Mouse (Mus musculus) midbrain, embryonic 11.5 days (tissue): ENCODE data around the gene Myct1. TPM values are rescaled to one million over a fixed set of nuclear protein-coding genes. Genes with fewer than 3 reads are reported as not detected.

ENCODE experiments used
- ATAC-seq: fragments of 200-750 bp; cut with Nextera tagmentation; 2 replicates; pipeline ENCODE4 v1.8.0; 2017; ENCODE audit warnings: moderate TSS enrichment, moderate library complexity; ENCODE audit not compliant: low FRiP score
- DNase-seq: peaks from one replicate; pipeline ENCODE4 v3.0.0; 2015; ENCODE audit warnings: low spot score; ENCODE audit errors: missing footprints
- H3K27ac ChIP-seq: fragments of 300-500 bp; sonication (generic); 2 replicates; pipeline ENCODE4 v1.5.1; 2014; ENCODE audit warnings: low read depth, low read length
- H3K27me3 ChIP-seq: fragments of 300-500 bp; sonication (generic); 2 replicates; pipeline ENCODE4 v1.6.1; 2014; ENCODE audit warnings: mild to moderate bottlenecking, low read length, moderate library complexity, mixed read lengths; ENCODE audit not compliant: control insufficient read depth, insufficient read depth
- H3K36me3 ChIP-seq: fragments of 300-500 bp; sonication (generic); 2 replicates; pipeline ENCODE4 v1.6.1; 2014; ENCODE audit warnings: mild to moderate bottlenecking, low read length, moderate library complexity, mixed read lengths; ENCODE audit not compliant: control insufficient read depth, insufficient read depth
- H3K4me1 ChIP-seq: fragments of 300-500 bp; sonication (generic); 2 replicates; pipeline ENCODE4 v1.6.1; 2014; ENCODE audit warnings: low read length; ENCODE audit not compliant: control insufficient read depth, insufficient read depth
- H3K4me2 ChIP-seq: fragments of 300-500 bp; sonication (generic); 2 replicates; pipeline ENCODE4 v1.6.1; 2014; ENCODE audit warnings: mild to moderate bottlenecking, moderate library complexity
- H3K4me3 ChIP-seq: fragments of 300-500 bp; sonication (generic); 2 replicates; pipeline ENCODE4 v1.5.1; 2014; ENCODE audit warnings: low read depth, low read length
- H3K9ac ChIP-seq: fragments of 300-500 bp; sonication (generic); 2 replicates; pipeline ENCODE4 v1.6.1; 2014; ENCODE audit warnings: low read length
- H3K9me3 ChIP-seq: fragments of 300-500 bp; sonication (generic); 2 replicates; pipeline ENCODE4 v1.6.1; 2016; ENCODE audit warnings: low read length; ENCODE audit not compliant: control insufficient read depth
- WGBS: fragments of 180-500 bp; shearing (Covaris S2); extraction: QIAGEN DNeasy Blood & Tissue Kit; methylation state at CpG from one replicate; pipeline ENCODE4 v1.1.7; 2014; 5-methylcytosine and 5-hydroxymethylcytosine counted together
- polyA plus RNA-seq: library from polyadenylated mRNA; unstranded; fragments of >200 nt; fragmentation: Nextera tagmentation; extraction: Ambion mirVana; gene quantifications from 2 replicates; pipeline ENCODE4 v1.2.1, GENCODE M21; 2014

Gene Myct1
- polyA plus RNA-seq, 1 experiment from 2014 or later, result 2.1 TPM

GRCm38 (mm10) chr10:5639112-5639511 lies 45.5 kb downstream of the Myct1 start, which contains the start of gene Vip:
TSS of gene Vip (plus strand) at chr10:5639218.
- Histone ChIP-seq H3K4me1 (no peaks in the 10 kb centered on the region), H3K4me3 (no peak within 1 kb of the TSS), H3K4me2 (no peak within 1 kb of the TSS), H3K27ac (no peak within 1 kb of the TSS), H3K36me3 (no peaks in the 10 kb centered on the region), H3K9ac (no peak within 1 kb of the TSS), H3K9me3 (no peaks in the 10 kb centered on the region), H3K27me3 (no peaks in the 10 kb centered on the region)
- 33% methylated on average over 8 of the region's 8 CpGs for WGBS
- DNase-seq (no peak), ATAC-seq (no peak)

Other genes starting within 250 kb of the Myct1 start
- gene Syne1, start 42.3 kb upstream of the Myct1 start, polyA plus RNA-seq, result 2.7 and 2.9 TPM in 2 replicates
- 0.45 and 0.65 TPM in 2 replicates for gene Vip, start 45.4 kb downstream of the Myct1 start, polyA plus RNA-seq
- gene Fbxo5, start 211.8 kb downstream of the Myct1 start, polyA plus RNA-seq, result 94.5 and 96.7 TPM in 2 replicates
- gene Mtrf1l, start 230.1 kb downstream of the Myct1 start, polyA plus RNA-seq, result 16.2 and 17.0 TPM in 2 replicates